Comparison of ENCODE assay signal across 8 mouse cellular contexts in the genomic region with DNA sequence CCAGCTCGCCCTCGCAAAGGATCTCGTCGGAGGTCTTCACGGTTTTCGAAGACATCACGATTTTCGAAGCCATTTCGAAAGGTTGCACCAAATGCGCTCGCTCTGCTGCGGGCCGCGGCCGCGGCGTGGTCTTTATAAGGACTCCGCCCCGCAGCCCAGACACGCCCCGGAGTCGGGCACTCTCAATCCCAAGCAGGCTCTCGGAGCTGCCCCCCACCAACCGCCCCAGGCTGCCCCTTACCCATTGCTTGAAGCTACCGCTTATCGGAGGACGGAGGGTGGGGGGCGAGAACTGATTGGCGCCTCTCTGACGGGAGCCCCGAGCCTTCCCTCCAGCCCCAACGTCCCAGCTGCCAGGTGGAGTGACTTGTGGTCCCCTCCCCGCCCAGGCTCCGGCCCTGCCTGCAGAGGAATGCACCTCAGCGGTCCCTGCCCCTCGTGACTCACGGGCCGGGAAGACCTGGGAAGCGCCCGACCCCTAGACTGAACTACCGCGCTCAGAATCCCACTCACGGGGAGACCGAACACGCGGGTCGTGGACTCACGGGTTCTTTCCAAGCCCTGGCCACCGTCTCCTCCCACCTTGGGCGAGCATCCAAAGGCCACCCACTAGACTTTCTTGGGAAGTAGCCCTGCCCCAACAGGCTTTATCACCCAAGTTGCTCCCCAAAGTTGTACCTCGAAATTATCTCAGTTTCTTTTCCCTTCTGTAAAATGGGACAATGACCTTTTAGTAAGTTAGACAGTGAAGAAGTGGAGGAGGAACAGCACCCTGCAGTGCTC. TPM values are rescaled to one million over a fixed set of nuclear protein-coding genes. Genes with fewer than 3 reads are reported as not detected.
DNase-seq lines count a peak whose midpoint lies in the region; ATAC-seq lines count a peak whose summit lies in the region.
"Had no signal": no experiment of that assay in that cellular context is flagged by ENCODE, and none has a peak within 500 bp of the region (broad histone marks: within the 10 kb centered on the region; RNA-seq: fewer than 3 reads in every experiment).

A gene (minus strand): TSS at position 733 of the 783 bp plus-strand sequence.

- no peaks in the 10 kb centered on the region for H3K36me3 ChIP-seq in heart, embryonic 13.5 days

- no peaks in the 10 kb centered on the region for H3K9me3 ChIP-seq in heart, embryonic 13.5 days

- ATAC-seq in heart, embryonic 13.5 days (ENCODE audit: extremely low read depth, insufficient number of reproducible peaks, low FRiP score, low TSS enrichment), result no peak

- peak within 1 kb of the TSS; percentile 61 for H3K4me3 ChIP-seq in heart, embryonic 13.5 days

- H3K27me3 ChIP-seq in heart, embryonic 13.5 days (replicated peaks), result peaks cover 80% of the 10 kb centered on the region

- no peak within 1 kb of the TSS for H3K27ac ChIP-seq in heart, embryonic 13.5 days (replicated peaks)

- WGBS in heart, embryonic 13.5 days, result 3% methylated on average over 51 of the region's 51 CpGs

- peaks cover 18% of the 10 kb centered on the region for H3K4me1 ChIP-seq in heart, embryonic 13.5 days

- H3K9ac ChIP-seq in heart, embryonic 13.5 days, result peak within 1 kb of the TSS; percentile 11

- peak within 1 kb of the TSS; percentile 94 for H3K4me2 ChIP-seq in heart, embryonic 13.5 days

- DNase-seq in MN1 (ENCODE audit: low spot score), result peak; percentile 30
- DNase-seq in adrenal gland, postnatal 14 days, result peak; percentile 37
- peak; percentile 67 for DNase-seq in kidney, postnatal 10 days
- peak; percentile 41 to 65 for DNase-seq in lung, postnatal 4 days
- peak; percentile 83 for DNase-seq in yolk sac, embryonic 10.5 days (ENCODE audit: low spot score)
- no peak for DNase-seq in frontal cortex, postnatal 14 days (ENCODE audit: low spot score in 2 of 2)

RNA-seq across cellular contexts. Expression of the gene that starts here (rescaled TPM):
- 0.78 and 1.4 TPM in 2 replicates for total RNA-seq in adrenal gland, postnatal 14 days (2021)
- 1.2 and 2.3 TPM in 2 replicates for polyA plus RNA-seq in heart, embryonic 13.5 days (2015; fragmentation: Nextera tagmentation; extraction: Ambion mirVana)
- total RNA-seq: heart, postnatal 10 days had no signal

Comparison
In these comparisons a context has a peak if more than half of its experiments do, and no peak if none do; other contexts are left out.
1. DNase-seq: peak in MN1 (single experiment), adrenal gland, postnatal 14 days (single experiment), kidney, postnatal 10 days (single experiment), lung, postnatal 4 days (2 of 2) and yolk sac, embryonic 10.5 days (single experiment); none in frontal cortex, postnatal 14 days (0 of 2).